Mouse (Mus musculus): ENCODE results near the gene Epsti1.

The Epsti1 gene

GRCm38 (mm10) chr14:77923076-77923865, 19.2 kb downstream of the Epsti1 start:
- DNase-seq (ENCODE audit: low spot score in 2 of 2), result no peak

- DNase-seq (ENCODE audit: low spot score in 2 of 2), result no peak
Measured at GRCm38 (mm10) chr14:77925414-77925813, 21.4 kb downstream of the Epsti1 start.

DNA sequence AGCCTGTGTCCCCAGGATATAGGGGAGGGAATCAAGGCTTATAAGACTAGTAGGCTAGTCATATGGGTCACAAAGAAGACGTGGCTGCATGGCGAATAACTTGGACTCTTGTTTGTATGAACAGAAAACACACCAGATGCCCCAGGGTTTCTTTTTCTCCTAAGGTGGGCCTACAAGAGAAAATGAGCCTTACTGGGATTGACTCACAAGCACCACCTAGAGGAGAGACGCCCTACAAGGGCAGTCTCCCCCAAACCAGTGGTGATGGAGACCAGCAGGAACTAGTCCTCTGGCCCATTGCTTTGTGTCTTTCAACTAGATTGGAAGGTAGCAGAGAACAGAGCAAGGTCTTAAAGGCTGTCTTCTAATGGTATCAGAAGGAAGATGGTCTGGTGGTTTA, 22.7 kb downstream of the Epsti1 start:
- DNase-seq (ENCODE audit: low spot score in 2 of 2), result peak in 1 of 2 experiments; percentile 57

DNA sequence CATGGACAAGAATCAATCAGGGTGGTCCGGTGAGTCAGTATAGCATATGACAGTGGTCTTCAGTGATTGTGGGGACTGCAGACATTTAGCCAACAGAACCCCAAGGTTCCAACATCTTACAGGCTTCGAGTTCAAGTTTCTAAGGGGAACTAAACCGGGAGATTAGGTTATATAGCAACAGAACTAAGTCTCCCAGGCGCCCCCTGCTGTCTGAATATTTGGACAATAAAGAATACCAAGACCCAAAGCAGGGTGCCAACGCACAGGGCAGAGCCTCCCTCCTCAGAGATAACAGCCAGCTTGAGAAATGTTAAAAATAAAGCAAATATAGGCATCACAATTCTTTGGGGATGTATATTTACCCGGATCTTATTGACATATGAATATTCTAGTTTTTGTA, 24.0 kb downstream of the Epsti1 start:
- peak; percentile 45 to 80 for DNase-seq (ENCODE audit: low spot score in 2 of 2)

DNA sequence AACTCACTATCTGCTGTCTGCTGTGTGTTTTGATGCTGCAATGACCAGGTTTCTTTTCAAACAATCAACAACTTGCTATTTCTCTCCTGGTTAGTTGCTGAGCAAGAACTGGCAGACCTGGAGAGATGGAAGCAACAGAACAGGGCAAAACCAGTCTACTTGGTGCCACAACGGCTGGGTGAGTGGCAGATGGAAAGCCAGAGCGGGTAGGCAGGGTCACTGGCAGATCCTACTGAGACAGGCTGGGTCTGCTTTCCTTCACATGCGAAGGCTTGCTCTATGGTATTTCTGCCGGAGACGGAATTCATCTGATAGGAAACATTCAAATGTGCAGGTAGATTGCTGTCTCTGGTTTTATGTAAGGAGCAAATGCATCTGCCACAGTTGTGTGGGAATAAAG, 24.6 kb downstream of the Epsti1 start:
- DNase-seq (ENCODE audit: low spot score in 2 of 2), result no peak

DNA sequence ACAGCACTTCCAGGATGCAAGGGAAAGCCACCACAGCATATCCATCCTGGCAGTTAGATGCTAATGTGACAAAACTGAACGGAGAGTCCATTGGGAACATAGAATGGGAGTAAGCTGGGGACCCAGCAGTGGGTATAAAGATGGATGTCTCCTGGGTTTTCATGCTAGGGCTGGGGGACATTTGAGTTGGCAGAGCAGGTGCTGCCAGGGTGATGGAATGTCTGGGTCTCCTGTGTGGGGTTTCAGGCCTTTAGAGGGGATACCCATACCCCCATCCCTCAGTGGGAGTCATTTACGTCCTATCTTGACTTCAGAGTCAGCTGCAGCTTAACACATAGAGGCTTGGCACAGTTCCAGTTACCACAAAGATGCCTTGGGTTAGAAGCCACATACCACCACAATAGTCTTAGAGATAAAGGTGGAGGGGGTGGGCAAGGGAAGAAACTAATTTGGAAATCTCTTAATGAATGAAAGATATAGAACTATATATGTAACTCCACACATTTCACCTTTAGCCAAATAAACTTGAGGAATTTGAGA, 25.2 kb downstream of the Epsti1 start:
- no peak for DNase-seq (ENCODE audit: low spot score in 2 of 2)

GRCm38 (mm10) chr14:77932150-77933047, 28.4 kb downstream of the Epsti1 start:
- DNase-seq (ENCODE audit: low spot score in 2 of 2), result no peak

DNA sequence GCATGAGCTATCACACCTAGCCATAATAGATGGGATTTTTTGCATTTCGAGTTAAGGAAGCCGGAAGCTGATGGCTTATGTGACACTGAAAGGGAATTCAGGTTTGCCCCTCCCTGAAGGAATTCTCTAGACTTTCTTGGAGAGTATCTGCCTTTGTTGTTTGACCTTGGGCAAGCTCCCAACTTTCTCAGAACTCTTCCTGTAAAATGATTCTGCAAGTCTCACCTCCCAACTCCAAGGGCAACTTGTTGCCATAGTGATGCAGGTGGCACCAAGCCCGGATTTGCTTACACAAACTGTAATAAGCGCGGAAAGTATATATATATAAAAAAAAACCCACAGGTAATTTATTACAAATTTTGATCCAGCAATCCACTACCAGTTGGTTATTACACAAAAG, 29.2 kb downstream of the Epsti1 start:
- no peak for DNase-seq (ENCODE audit: low spot score in 2 of 2)

- DNase-seq (ENCODE audit: low spot score in 2 of 2), result no peak
Measured at GRCm38 (mm10) chr14:77934431-77934830, 30.4 kb downstream of the Epsti1 start.

GRCm38 (mm10) chr14:77941105-77941504, 37.1 kb downstream of the Epsti1 start:
- peak in 1 of 2 experiments; percentile 8 for DNase-seq (ENCODE audit: low spot score in 2 of 2)

DNA sequence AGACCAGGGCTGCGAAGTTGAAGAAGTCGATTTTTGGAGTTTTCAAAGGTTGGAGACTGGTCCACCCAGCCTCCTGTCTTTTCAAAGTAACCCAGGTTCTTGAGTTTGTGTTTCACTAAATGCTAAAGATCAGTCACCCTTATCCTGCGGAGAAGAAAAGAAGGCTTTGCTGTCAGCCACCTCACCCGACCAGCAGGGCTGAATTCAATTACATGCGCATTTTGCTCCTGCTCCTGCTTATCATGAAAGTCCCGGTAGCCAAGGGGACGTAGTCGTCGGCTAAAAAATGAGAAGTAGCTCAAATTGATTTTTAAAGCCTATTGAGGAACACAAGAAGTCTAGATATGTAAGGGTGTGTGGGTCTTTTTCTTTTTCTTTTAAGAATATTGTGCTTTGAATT, 38.2 kb downstream of the Epsti1 start:
- no peak for DNase-seq (ENCODE audit: low spot score in 2 of 2)

DNA sequence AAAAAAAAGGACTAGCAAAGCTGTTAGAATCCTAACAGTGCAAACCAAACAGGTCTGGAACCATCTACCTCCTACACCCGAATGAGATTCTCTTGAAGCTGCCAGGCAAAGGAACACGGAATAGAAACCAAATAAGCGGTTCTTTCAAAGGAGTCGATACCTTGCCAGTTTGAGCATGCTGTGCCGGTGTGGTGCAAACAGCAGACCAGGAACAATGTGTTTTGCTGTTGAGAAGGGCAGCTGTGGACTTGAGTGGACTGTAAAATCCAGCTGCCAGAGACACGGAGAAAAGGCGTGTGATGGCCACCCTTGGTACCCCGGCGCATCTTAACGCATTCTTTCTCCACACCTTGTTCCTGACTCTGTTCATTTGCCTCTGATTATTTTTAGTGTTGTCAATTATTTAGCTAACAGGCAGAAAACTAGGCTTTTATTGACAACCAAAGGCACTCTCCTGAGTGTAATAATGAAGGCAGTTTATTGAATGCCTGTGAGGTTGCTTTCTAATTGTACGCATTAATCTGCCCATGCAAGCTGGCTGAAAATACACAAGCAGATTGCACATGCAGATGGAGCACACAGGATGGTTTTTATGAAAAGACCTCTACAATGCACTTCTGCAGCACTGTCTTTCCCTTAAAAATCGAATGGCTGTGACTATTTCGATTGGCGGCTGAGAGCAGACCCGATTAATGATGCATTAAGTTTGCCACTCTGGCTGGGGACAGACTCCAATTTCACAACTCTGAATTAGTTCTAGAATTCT, 38.9 kb downstream of the Epsti1 start:
- DNase-seq (ENCODE audit: low spot score in 2 of 2), result no peak

DNA sequence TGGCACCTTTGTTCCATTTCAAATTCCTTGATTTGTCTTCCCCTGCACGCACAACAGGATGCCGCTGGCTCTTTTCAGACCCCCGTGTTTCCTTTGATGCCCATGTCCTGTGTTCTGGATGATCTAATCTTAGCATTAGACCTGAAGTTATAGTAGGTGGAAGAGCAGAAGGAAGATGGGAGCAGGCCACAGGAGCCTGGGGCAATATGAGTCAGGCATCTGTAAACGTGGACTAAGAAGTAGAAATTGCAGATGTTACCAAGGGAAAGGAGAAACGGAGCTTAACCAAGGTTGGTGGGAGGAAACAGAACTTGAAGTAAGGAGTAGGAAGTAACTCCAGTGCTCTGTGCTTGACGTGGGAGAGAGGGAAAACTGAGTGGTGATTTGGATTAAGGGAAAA, 57.7 kb downstream of the Epsti1 start:
- DNase-seq (ENCODE audit: low spot score in 2 of 2), result no peak

- DNase-seq (ENCODE audit: low spot score in 2 of 2), result no peak
Measured at GRCm38 (mm10) chr14:77963525-77963924, 59.5 kb downstream of the Epsti1 start.

GRCm38 (mm10) chr14:77971355-77971754, 67.3 kb downstream of the Epsti1 start:
- no peak for DNase-seq (ENCODE audit: low spot score in 2 of 2)

GRCm38 (mm10) chr14:77974221-77974620, 70.2 kb downstream of the Epsti1 start:
- DNase-seq (ENCODE audit: low spot score in 2 of 2), result no peak

DNA sequence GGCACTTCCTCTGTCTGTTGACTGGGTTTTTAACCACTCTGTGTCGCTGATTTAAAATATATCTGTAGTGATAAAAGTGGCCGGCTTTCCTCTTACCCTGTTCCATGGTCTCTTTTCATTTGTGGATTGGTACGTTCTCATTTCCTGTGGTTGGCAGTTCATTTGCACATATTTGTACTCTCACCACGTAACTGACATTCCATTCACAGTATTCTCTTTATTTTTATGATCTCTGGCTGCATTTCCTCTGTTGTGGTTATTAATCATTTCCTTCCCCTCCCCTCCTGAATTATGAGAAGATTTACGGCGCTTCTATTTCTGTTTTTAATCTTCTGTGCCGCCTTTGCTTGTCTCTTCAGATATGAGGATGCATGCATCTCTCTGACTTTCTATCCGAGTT, 71.7 kb downstream of the Epsti1 start:
- no peak for DNase-seq (ENCODE audit: low spot score in 2 of 2)

GRCm38 (mm10) chr14:77981516-77981915, 77.5 kb downstream of the Epsti1 start:
- DNase-seq (ENCODE audit: low spot score in 2 of 2), result no peak

- DNase-seq (ENCODE audit: low spot score in 2 of 2), result no peak
Measured at GRCm38 (mm10) chr14:77997731-77998130, 93.7 kb downstream of the Epsti1 start.

- DNase-seq (ENCODE audit: low spot score in 2 of 2), result no peak
Measured at GRCm38 (mm10) chr14:78004486-78004885, 100.4 kb downstream of the Epsti1 start.

DNA sequence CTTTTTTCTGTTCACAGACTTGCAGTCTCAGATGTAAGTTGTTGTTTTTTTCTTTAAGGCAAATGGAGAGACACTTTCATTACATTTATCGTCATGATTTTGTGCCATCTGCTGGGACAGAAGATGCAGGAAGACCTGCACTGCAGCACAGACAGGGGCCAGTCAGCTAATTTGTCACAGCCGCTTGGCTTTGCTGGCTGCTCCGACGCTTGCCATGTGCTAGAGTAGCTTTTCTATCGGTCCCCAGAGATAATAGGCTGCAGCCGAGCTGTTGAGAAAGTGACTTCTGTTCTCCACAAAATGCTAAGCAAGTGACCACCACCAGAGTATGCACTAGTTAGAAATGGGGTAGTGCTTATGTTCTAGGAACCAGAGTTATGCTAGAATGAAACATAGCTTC, 104.0 kb downstream of the Epsti1 start:
- DNase-seq (ENCODE audit: low spot score in 2 of 2), result no peak

GRCm38 (mm10) chr14:78011808-78012207, 107.8 kb downstream of the Epsti1 start:
- no peak for DNase-seq (ENCODE audit: low spot score in 2 of 2)

Data from thymus, postnatal 10 days (tissue).